Comparison of ENCODE assay signal across 15 mouse cellular contexts in the genomic region with DNA sequence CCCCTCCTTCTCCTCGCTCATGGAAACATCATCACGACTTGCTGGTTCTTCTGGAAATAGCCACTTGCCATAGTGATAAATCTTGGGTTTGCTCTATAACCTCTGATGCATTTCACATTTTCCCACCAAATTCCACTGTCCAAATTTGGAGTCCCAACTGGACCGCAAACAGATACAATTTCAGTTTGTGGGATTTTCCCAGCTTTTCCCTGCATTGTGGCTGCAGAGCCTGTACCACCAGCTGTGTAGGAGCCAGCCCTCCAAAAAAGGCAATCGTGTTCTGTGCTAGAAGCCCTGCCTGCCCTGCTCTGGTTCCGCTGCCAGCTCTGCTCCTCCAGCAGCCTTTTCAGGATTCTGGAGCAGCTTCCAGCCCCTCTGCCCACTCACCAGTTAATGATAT.
DNase-seq lines count a peak whose midpoint lies in the region; ATAC-seq lines count a peak whose summit lies in the region.
"Had no signal": no experiment of that assay in that cellular context is flagged by ENCODE, and none has a peak within 500 bp of the region (broad histone marks: within the 10 kb centered on the region; RNA-seq: fewer than 3 reads in every experiment).

No protein-coding gene starts in this region.

- no peak overlapping the region for H3K27ac ChIP-seq in kidney, embryonic 16.5 days (ENCODE audit: low read length)
- H3K27ac ChIP-seq: embryonic facial prominence, embryonic 12.5 days; forebrain, embryonic 12.5 days; hindbrain, embryonic 15.5 days had no signal

- H3K4me2 ChIP-seq in kidney, embryonic 16.5 days (replicated peaks; ENCODE audit: low read depth, low read length), result no peak overlapping the region
- H3K4me2 ChIP-seq: embryonic facial prominence, embryonic 12.5 days; forebrain, embryonic 12.5 days; hindbrain, embryonic 15.5 days had no signal

- no peaks in the 10 kb centered on the region for H3K4me1 ChIP-seq in kidney, embryonic 16.5 days (ENCODE audit: insufficient read depth, low read length)
- H3K4me1 ChIP-seq: embryonic facial prominence, embryonic 12.5 days; forebrain, embryonic 12.5 days; hindbrain, embryonic 15.5 days had no signal

- H3K9me3 ChIP-seq in kidney, embryonic 16.5 days (ENCODE audit: low read length), result no peaks in the 10 kb centered on the region
- H3K9me3 ChIP-seq: embryonic facial prominence, embryonic 12.5 days; forebrain, embryonic 12.5 days; hindbrain, embryonic 15.5 days; megakaryocyte, embryonic 14.5 days had no signal

- no peak overlapping the region for H3K4me3 ChIP-seq in kidney, embryonic 16.5 days (ENCODE audit: low read length)
- H3K4me3 ChIP-seq: embryonic facial prominence, embryonic 12.5 days; forebrain, embryonic 12.5 days; hindbrain, embryonic 15.5 days; megakaryocyte, embryonic 14.5 days had no signal

- peak; percentile 27 for DNase-seq in kidney, postnatal 10 days
- DNase-seq in testis, postnatal 10 days (ENCODE audit: low spot score), result peak; percentile 37
- no peak for DNase-seq in testis, postnatal 14 days (ENCODE audit: low spot score)
- peak; percentile 10 for DNase-seq in gastrocnemius, postnatal 14 days
- DNase-seq in layer of hippocampus, adult 9-10 months (ENCODE audit: low spot score), result no peak
- DNase-seq in left cerebral cortex, adult 9 months (ENCODE audit: low spot score in 2 of 2), result no peak
- DNase-seq: adrenal gland, adult 8-10 months; kidney, adult 8-10 months; liver, postnatal 0 days; thymus, postnatal 25 days had no signal

- no peak for ATAC-seq in kidney, embryonic 16.5 days (ENCODE audit: low FRiP score, low TSS enrichment)
- ATAC-seq: liver, postnatal 0 days had no signal

- H3K27me3 ChIP-seq in kidney, embryonic 16.5 days (ENCODE audit: insufficient read depth, low read length), result no peaks in the 10 kb centered on the region
- H3K27me3 ChIP-seq: embryonic facial prominence, embryonic 12.5 days; forebrain, embryonic 12.5 days; hindbrain, embryonic 15.5 days had no signal

- no peak overlapping the region for H3K9ac ChIP-seq in kidney, embryonic 16.5 days (replicated peaks; ENCODE audit: low read length)
- H3K9ac ChIP-seq: embryonic facial prominence, embryonic 12.5 days; forebrain, embryonic 12.5 days; hindbrain, embryonic 15.5 days; liver, postnatal 0 days had no signal

- intact Hi-C loops in gastrocnemius, postnatal 14 days (cut with DNase I; ENCODE audit: low total_unique reads), result no loop called here

- no peaks in the 10 kb centered on the region for H3K36me3 ChIP-seq in kidney, embryonic 16.5 days (ENCODE audit: insufficient read depth, low read length)
- H3K36me3 ChIP-seq: embryonic facial prominence, embryonic 12.5 days; forebrain, embryonic 12.5 days; hindbrain, embryonic 15.5 days had no signal

- WGBS in kidney, embryonic 16.5 days, result 56% methylated on average over 5 of the region's 5 CpGs

Comparison
In these comparisons a context has a peak if more than half of its experiments do, and no peak if none do; other contexts are left out.
1. DNase-seq: peak in kidney, postnatal 10 days (single experiment), testis, postnatal 10 days (single experiment) and gastrocnemius, postnatal 14 days (single experiment); none in testis, postnatal 14 days (single experiment), layer of hippocampus, adult 9-10 months (single experiment) and left cerebral cortex, adult 9 months (0 of 2).